Mouse (Mus musculus): ENCODE measurements around the gene AC109138.7.

GRCm38 (mm10) chr19:4270972-4271371, 56.8 kb downstream of the AC109138.7 start:
- TF ChIP-seq CTCF (IDR thresholded peaks at IDR 0.05) (no peak), EP300 (IDR thresholded peaks at IDR 0.05) (no peak)
